Mouse (Mus musculus) intestine, postnatal 0 days (tissue): ENCODE data around the gene Stam. TPM values are rescaled to one million over a fixed set of nuclear protein-coding genes. Genes with fewer than 3 reads are reported as not detected.
A peak's percentile ranks its signal among the peaks of the same experiment; 100 is the strongest.

Experiments used
- ATAC-seq: fragments of 200-750 bp; cut with Nextera tagmentation; 2 replicates; pipeline ENCODE4 v1.8.0; 2017; ENCODE audit warnings: mild to moderate bottlenecking, moderate TSS enrichment, moderate library complexity
- H3K27ac ChIP-seq: fragments of 300-500 bp; sonication (generic); 2 replicates; pipeline ENCODE4 v1.5.1; 2014; ENCODE audit warnings: mild to moderate bottlenecking, low read depth, low read length, moderate library complexity
- H3K27me3 ChIP-seq: fragments of 300-500 bp; sonication (generic); replicated peaks from 2 replicates; pipeline ENCODE4 v1.6.1; 2014; ENCODE audit warnings: low read length, mixed read lengths; ENCODE audit not compliant: control insufficient read depth, insufficient read depth
- H3K36me3 ChIP-seq: fragments of 300-500 bp; sonication (generic); 2 replicates; pipeline ENCODE4 v1.6.1; 2014; ENCODE audit warnings: mild to moderate bottlenecking, moderate library complexity; ENCODE audit not compliant: control insufficient read depth, insufficient read depth
- H3K4me1 ChIP-seq: fragments of 300-500 bp; sonication (generic); replicated peaks from 2 replicates; pipeline ENCODE4 v1.6.1; 2014; ENCODE audit warnings: antibody characterized with exemption, low read length, mixed read lengths; ENCODE audit not compliant: control insufficient read depth, insufficient read depth
- H3K4me2 ChIP-seq: fragments of 300-500 bp; sonication (generic); replicated peaks from 2 replicates; pipeline ENCODE4 v1.6.1; 2014; ENCODE audit warnings: low read depth, mild to moderate bottlenecking, moderate library complexity
- H3K4me3 ChIP-seq: fragments of 300-500 bp; sonication (generic); 2 replicates; pipeline ENCODE4 v1.5.1; 2014; ENCODE audit warnings: low read depth, low read length
- H3K9ac ChIP-seq: fragments of 300-500 bp; sonication (generic); 2 replicates; pipeline ENCODE4 v1.6.1; 2014; ENCODE audit warnings: mild to moderate bottlenecking, low read depth, low read length
- H3K9me3 ChIP-seq: fragments of 300-500 bp; sonication (generic); 2 replicates; pipeline ENCODE4 v1.6.1; 2016; ENCODE audit warnings: mixed run types; ENCODE audit not compliant: control insufficient read depth
- CTCF ChIP-seq: sonication (generic); IDR thresholded peaks from 2 replicates; pipeline ENCODE4 v1.5.1; 2016; ENCODE audit warnings: low read depth, mild to moderate bottlenecking, control low read depth, antibody characterized with exemption, moderate library complexity
- WGBS: fragments of 180-500 bp; shearing (Covaris S2); extraction: QIAGEN DNeasy Blood & Tissue Kit; methylation state at CpG from one replicate; pipeline ENCODE4 v1.1.7; 2014; 5-methylcytosine and 5-hydroxymethylcytosine counted together
- polyA plus RNA-seq: library from polyadenylated mRNA; unstranded; fragments of >200 nt; fragmentation: Nextera tagmentation; extraction: Ambion mirVana; gene quantifications from 2 replicates; pipeline ENCODE4 v1.2.1, GENCODE M21; 2015

Stam gene
- polyA plus RNA-seq, 1 experiment from 2014 or later: 21.8 TPM

- Histone ChIP-seq H3K27me3 (no peaks in the 10 kb centered on the region), H3K27ac (no peak overlapping the region), H3K4me1 (no peaks in the 10 kb centered on the region), H3K9ac (no peak overlapping the region), H3K4me3 (no peak overlapping the region), H3K36me3 (no peaks in the 10 kb centered on the region), H3K9me3 (no peaks in the 10 kb centered on the region), H3K4me2 (no peak overlapping the region)
- ATAC-seq: no peak
- TF ChIP-seq CTCF: no peak
- WGBS: 85% methylated on average over 3 of the region's 3 CpGs
Observed at GRCm38 (mm10) chr2:14159047-14159446, 85.1 kb downstream of the Stam start.

DNA sequence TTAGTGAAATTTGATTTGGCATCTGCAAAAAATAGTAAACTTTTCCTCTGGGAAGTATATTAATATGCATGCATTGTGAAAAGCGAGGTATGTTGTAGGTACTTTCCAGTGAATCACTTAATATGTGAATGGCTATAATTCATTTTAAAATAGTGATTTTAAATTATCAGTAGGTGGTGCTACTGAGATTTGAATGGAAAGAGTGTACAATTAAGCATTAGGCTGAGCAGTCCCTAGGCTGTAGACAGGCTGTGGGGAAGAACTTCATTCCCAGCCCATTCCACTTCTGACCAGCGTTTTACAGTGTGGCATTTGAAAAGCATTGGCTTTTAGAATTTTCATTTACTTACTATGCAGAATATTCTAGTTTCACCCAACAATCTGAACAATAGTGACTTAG is 85.9 kb downstream of the Stam start:
- 83% methylated on average over 2 of the region's 2 CpGs for WGBS
- no peak overlapping the region for H3K4me3 ChIP-seq
- ATAC-seq: no peak

DNA sequence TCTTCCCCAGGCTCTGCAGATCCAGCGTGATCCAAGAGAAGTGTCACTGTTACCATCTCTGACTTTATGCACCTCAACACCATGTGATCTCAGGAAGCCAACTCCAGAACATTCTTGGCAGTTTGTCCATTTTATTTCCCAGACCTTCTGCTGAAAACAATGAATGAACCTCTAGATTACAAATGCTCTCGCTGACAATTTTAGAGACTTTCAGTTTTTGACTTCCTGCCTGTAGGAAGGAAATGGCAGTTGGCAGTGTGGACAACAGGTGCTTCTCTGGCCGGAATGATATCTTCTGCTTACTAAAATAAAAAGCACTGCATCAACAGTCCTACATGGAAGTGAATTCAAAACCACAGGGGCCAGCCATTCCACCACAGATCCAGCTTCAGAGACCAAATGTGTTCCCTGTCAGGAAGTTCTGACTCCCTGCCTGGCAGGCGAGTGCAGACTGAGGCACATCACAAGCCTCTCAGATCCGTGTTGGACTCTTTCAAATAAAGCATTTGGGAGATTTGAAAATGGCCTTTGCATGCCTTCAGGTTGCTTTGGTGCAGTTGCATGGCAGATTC is 90.6 kb downstream of the Stam start:
- no peaks in the 10 kb centered on the region for H3K36me3 ChIP-seq
- no peak overlapping the region for H3K9ac ChIP-seq
- H3K4me2 ChIP-seq: no peak overlapping the region
- no peaks in the 10 kb centered on the region for H3K9me3 ChIP-seq
- no peak overlapping the region for H3K4me3 ChIP-seq
- WGBS: 73% methylated on average over 5 of the region's 5 CpGs
- no peak overlapping the region for H3K27ac ChIP-seq
- no peaks in the 10 kb centered on the region for H3K27me3 ChIP-seq
- H3K4me1 ChIP-seq: no peaks in the 10 kb centered on the region
- no peak for TF ChIP-seq CTCF
- ATAC-seq: no peak

More for the DNA sequence above, 85.9 kb downstream of the Stam start:
- no peaks in the 10 kb centered on the region for H3K36me3 ChIP-seq
- no peaks in the 10 kb centered on the region for H3K4me1 ChIP-seq
- no peak overlapping the region for H3K4me2 ChIP-seq
- no peak overlapping the region for H3K9ac ChIP-seq
- H3K9me3 ChIP-seq: no peaks in the 10 kb centered on the region
- peak; percentile 55 for TF ChIP-seq CTCF
- no peak overlapping the region for H3K27ac ChIP-seq
- H3K27me3 ChIP-seq: no peaks in the 10 kb centered on the region

GRCm38 (mm10) chr2:14165066-14165465 is 91.2 kb downstream of the Stam start:
- Histone ChIP-seq H3K9ac (no peak overlapping the region), H3K4me3 (no peak overlapping the region), H3K4me2 (no peak overlapping the region), H3K36me3 (no peaks in the 10 kb centered on the region), H3K27me3 (no peaks in the 10 kb centered on the region), H3K9me3 (no peaks in the 10 kb centered on the region), H3K4me1 (no peaks in the 10 kb centered on the region), H3K27ac (no peak overlapping the region)
- WGBS: 86% methylated on average over 2 of the region's 2 CpGs
- ATAC-seq: no peak
- TF ChIP-seq CTCF: no peak

DNA sequence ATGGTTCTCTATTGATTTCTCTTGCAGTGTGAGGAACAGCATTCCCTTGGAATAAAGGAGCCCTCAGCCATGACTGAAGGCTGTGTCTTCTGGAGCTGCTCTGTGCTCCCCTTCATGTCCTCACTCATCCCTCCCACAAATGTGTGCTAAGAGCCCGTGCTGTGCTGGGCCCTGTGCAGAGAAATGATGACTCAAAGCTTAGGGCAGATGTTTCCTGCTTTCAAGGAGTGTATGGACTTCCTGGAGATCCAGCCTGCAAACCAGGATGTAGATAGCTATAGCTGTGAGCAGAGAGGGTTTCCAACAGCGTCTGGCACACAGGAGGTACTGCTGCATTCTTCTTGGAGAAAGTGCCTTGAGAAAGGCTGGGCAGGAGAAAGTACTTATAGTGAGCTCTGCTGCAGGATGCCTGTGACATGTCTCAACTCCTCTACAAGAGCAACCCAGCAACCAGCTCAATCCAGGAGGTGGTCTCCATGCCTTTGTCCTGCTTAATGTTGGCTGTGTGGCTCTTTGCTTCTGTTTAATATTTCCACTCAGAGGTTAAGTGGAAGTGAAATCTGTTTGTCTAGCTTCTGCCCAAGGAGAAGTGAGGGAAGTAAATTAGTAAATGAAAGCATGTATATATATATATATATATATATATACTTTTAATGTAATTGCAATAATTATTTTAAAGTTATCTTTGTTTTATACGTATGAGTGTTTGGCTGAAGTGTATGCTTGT is 91.9 kb downstream of the Stam start:
- ATAC-seq: peak; percentile 84
- WGBS: 34% methylated on average over 3 of the region's 3 CpGs

GRCm38 (mm10) chr2:14167721-14168120 is 93.8 kb downstream of the Stam start:
- Histone ChIP-seq H3K4me1 (no peaks in the 10 kb centered on the region), H3K4me2 (no peak overlapping the region), H3K9ac (no peak overlapping the region), H3K27ac (no peak overlapping the region), H3K27me3 (no peaks in the 10 kb centered on the region), H3K36me3 (no peaks in the 10 kb centered on the region), H3K4me3 (no peak overlapping the region), H3K9me3 (no peaks in the 10 kb centered on the region)
- TF ChIP-seq CTCF: no peak
- ATAC-seq: no peak

More for the DNA sequence above, 91.9 kb downstream of the Stam start:
- H3K9ac ChIP-seq: no peak overlapping the region
- no peak overlapping the region for H3K27ac ChIP-seq
- H3K4me2 ChIP-seq: no peak overlapping the region
- H3K4me1 ChIP-seq: no peaks in the 10 kb centered on the region
- no peak for TF ChIP-seq CTCF
- H3K9me3 ChIP-seq: no peaks in the 10 kb centered on the region
- no peak overlapping the region for H3K4me3 ChIP-seq
- H3K36me3 ChIP-seq: no peaks in the 10 kb centered on the region
- H3K27me3 ChIP-seq: no peaks in the 10 kb centered on the region
